Mouse (Mus musculus) spleen, postnatal 14 days (tissue): ENCODE results near the gene Kif1c.
"Not testable (repeated sequence)": the region's sequence is repeated elsewhere in the genome, so short reads cannot be mapped to it uniquely, and the experiment has no call there.

Experiments
- DNase-seq, 2 experiments: peaks; one replicate each; pipeline ENCODE4 v3.0.0; 2021 to 2022; ENCODE audit warnings: low spot score in 2 of 2

The Kif1c gene

GRCm38 (mm10) chr11:70742581-70743459, 42.5 kb downstream of the Kif1c start:
- DNase-seq, result no peak

- DNase-seq, result no peak
Measured at GRCm38 (mm10) chr11:70745636-70746035, 45.3 kb downstream of the Kif1c start.

GRCm38 (mm10) chr11:70747876-70748545, 47.7 kb downstream of the Kif1c start:
- DNase-seq, result no peak

GRCm38 (mm10) chr11:70752337-70753017, 52.1 kb downstream of the Kif1c start:
- no peak for DNase-seq

- DNase-seq, result no peak
Measured at GRCm38 (mm10) chr11:70753146-70753545, 52.8 kb downstream of the Kif1c start.

GRCm38 (mm10) chr11:70754476-70754875, 54.1 kb downstream of the Kif1c start:
- no peak for DNase-seq

GRCm38 (mm10) chr11:70754958-70755357, 54.6 kb downstream of the Kif1c start:
- DNase-seq, result no peak

GRCm38 (mm10) chr11:70755645-70756044, 55.3 kb downstream of the Kif1c start:
- peak; percentile 63 to 80 for DNase-seq

- not testable (repeated sequence) for DNase-seq
Measured at GRCm38 (mm10) chr11:70760446-70760845, 60.1 kb downstream of the Kif1c start.

- no peak for DNase-seq
Measured at GRCm38 (mm10) chr11:70762641-70763040, 62.3 kb downstream of the Kif1c start.

- DNase-seq, result no peak
Measured at GRCm38 (mm10) chr11:70763582-70763935, 63.2 kb downstream of the Kif1c start.

GRCm38 (mm10) chr11:70763936-70764808, 63.8 kb downstream of the Kif1c start, which contains the start of gene Zfp3:
TSS of gene Zfp3 (plus strand) at chr11:70764209.
- peak; percentile 61 to 74 for DNase-seq

GRCm38 (mm10) chr11:70765776-70766445, 65.6 kb downstream of the Kif1c start:
- DNase-seq, result no peak

GRCm38 (mm10) chr11:70770804-70771203, 70.5 kb downstream of the Kif1c start:
- no peak for DNase-seq

GRCm38 (mm10) chr11:70776830-70777571, 76.7 kb downstream of the Kif1c start:
- DNase-seq, result peak; percentile 38 to 67

GRCm38 (mm10) chr11:70777634-70778033, 77.3 kb downstream of the Kif1c start:
- DNase-seq, result no peak

GRCm38 (mm10) chr11:70778058-70778457, 77.7 kb downstream of the Kif1c start:
- not testable (repeated sequence) for DNase-seq
